Mouse (Mus musculus): ENCODE measurements around the gene Taar2. TPM values are rescaled to one million over a fixed set of nuclear protein-coding genes. Genes with fewer than 3 reads are reported as not detected.

Gene Taar2
- not detected for polyA plus RNA-seq (2017; shearing (Covaris generic))

GRCm38 (mm10) chr10:23938312-23938711 lies at the start of gene Taar2:
Taar2 (plus strand) TSS chr10:23938572.

GRCm38 (mm10) chr10:23894601-23895349 lies 43.6 kb upstream of the Taar2 start, which contains the start of gene Vnn1:
Vnn1 (plus strand) TSS chr10:23894688.

GRCm38 (mm10) chr10:23920056-23920455 lies 18.3 kb upstream of the Taar2 start, which contains the start of gene Taar1:
Taar1 (plus strand) TSS chr10:23920356.

GRCm38 (mm10) chr10:23949508-23950005 lies 11.2 kb downstream of the Taar2 start, which contains the start of gene Taar3:
Taar3 (plus strand) TSS chr10:23949558.

GRCm38 (mm10) chr10:23960444-23960915 lies 22.1 kb downstream of the Taar2 start, which contains the start of gene Taar4:
Taar4 (plus strand) TSS chr10:23960494.

GRCm38 (mm10) chr10:23970656-23971165 lies 32.3 kb downstream of the Taar2 start, which contains the start of gene Taar5:
Taar5 (plus strand) TSS chr10:23970706.

GRCm38 (mm10) chr10:23985546-23985945 lies 47.2 kb downstream of the Taar2 start, which contains the start of gene Taar6:
Taar6 (minus strand) TSS chr10:23985646.

Other genes with a start within 250 kb of the Taar2 start
- 62.2 TPM for gene Rps12, start 151.3 kb upstream of the Taar2 start, polyA plus RNA-seq (2017; shearing (Covaris generic))
- not detected for gene Slc18b1, start 141.6 kb upstream of the Taar2 start, polyA plus RNA-seq (2017; shearing (Covaris generic))
- 0.15 TPM for gene Vnn3, start 87.1 kb upstream of the Taar2 start, polyA plus RNA-seq (2017; shearing (Covaris generic))
- not detected for gene Vnn1, start 43.9 kb upstream of the Taar2 start, polyA plus RNA-seq (2017; shearing (Covaris generic))
- gene Taar1, start 18.2 kb upstream of the Taar2 start, polyA plus RNA-seq (2017; shearing (Covaris generic)), result 0.25 TPM
- not detected for gene Taar3, start 11.0 kb downstream of the Taar2 start, polyA plus RNA-seq (2017; shearing (Covaris generic))
- gene Taar4, start 21.9 kb downstream of the Taar2 start, polyA plus RNA-seq (2017; shearing (Covaris generic)), result not detected
- not detected for gene Taar5, start 32.1 kb downstream of the Taar2 start, polyA plus RNA-seq (2017; shearing (Covaris generic))
- not detected for gene Taar6, start 47.1 kb downstream of the Taar2 start, polyA plus RNA-seq (2017; shearing (Covaris generic))
- gene Taar7a, start 54.9 kb downstream of the Taar2 start, polyA plus RNA-seq (2017; shearing (Covaris generic)), result not detected
- not detected for gene Taar7b, start 61.4 kb downstream of the Taar2 start, polyA plus RNA-seq (2017; shearing (Covaris generic))
- gene Taar7d, start 88.7 kb downstream of the Taar2 start, polyA plus RNA-seq (2017; shearing (Covaris generic)), result not detected
- not detected for gene Taar7e, start 99.0 kb downstream of the Taar2 start, polyA plus RNA-seq (2017; shearing (Covaris generic))
- gene Taar7f, start 110.9 kb downstream of the Taar2 start, polyA plus RNA-seq (2017; shearing (Covaris generic)), result not detected
- gene Taar8a, start 137.9 kb downstream of the Taar2 start, polyA plus RNA-seq (2017; shearing (Covaris generic)), result not detected
- gene Taar8b, start 153.7 kb downstream of the Taar2 start, polyA plus RNA-seq (2017; shearing (Covaris generic)), result not detected
- not detected for gene Taar8c, start 163.3 kb downstream of the Taar2 start, polyA plus RNA-seq (2017; shearing (Covaris generic))
- not detected for gene Taar9, start 171.0 kb downstream of the Taar2 start, polyA plus RNA-seq (2017; shearing (Covaris generic))
- gene Stx7, start 210.7 kb downstream of the Taar2 start, polyA plus RNA-seq (2017; shearing (Covaris generic)), result 47.3 TPM

All from CD4-positive, CD25-positive, alpha-beta regulatory T cell, adult 9 weeks (primary cell).